Mouse (Mus musculus) liver, embryonic 14.5 days (tissue): ENCODE results near the gene Gar1.

Experiments
- CTCF ChIP-seq: IDR thresholded peaks from 2 replicates; pipeline ENCODE4 v1.5.1; 2016; ENCODE audit warnings: antibody characterized with exemption, low read depth, control low read depth
- EP300 ChIP-seq: IDR thresholded peaks from 2 replicates; pipeline ENCODE4 v1.6.1; 2016; ENCODE audit warnings: antibody characterized with exemption, low read depth

DNA sequence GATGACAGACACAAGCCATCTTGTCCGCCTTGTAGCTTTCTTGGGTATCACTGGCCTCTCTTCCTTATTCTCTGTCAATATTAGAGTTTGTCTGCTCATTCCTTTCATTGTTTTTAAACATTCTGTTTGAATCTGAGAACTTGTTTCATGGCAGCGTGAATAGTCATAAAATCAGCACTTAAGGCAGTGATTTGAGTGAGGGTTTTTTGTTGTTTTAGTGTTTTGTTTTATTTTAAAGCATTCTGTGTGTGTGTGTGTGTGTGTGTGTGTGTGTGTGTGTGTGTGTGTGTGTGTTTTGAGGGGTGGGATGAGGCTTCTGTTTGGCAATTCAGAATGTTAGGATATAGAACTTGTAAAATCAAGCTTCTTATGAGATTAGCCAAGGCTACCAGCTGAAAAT is 48.7 kb upstream of the Gar1 start:
- TF ChIP-seq CTCF (no peak), EP300 (no peak)
